Mouse (Mus musculus): ENCODE data around the gene Serinc5. TPM values are rescaled to one million over a fixed set of nuclear protein-coding genes. Genes with fewer than 3 reads are reported as not detected.

Gene Serinc5
- 36.1 and 46.9 TPM in 2 replicates for polyA plus RNA-seq (2012; rRNA removed)

GRCm38 (mm10) chr13:92610311-92611221, at the start of gene Serinc5:
TSS of gene Serinc5 (plus strand) at chr13:92611091.

DNA sequence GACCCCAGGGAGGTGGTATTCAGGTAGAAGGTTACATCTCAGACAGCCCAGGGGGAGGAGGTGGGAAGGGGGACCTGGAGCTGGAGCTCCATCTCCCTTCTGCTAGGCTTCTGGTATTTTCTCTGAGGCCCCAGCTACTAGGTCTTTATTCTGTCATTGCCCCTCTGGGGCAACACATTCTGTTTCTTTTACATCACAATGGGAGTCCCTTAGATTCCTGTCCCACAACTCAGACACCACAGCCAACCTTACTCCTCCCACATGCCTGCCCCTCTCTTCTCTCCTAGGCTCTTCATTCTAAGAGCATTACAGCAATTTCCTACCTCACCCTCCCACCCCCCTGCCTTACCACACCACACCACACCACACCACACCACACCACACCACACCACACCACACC, 34.8 kb upstream of the Serinc5 start, which contains the start of gene Spz1:
Spz1 (minus strand) TSS at position 101 of the 400 bp plus-strand sequence.

Other genes with a start within 250 kb of the Serinc5 start
- 0.05 TPM in 1 of 2 replicates, not detected in the other for gene Ankrd34b, start 185.2 kb upstream of the Serinc5 start, polyA plus RNA-seq (2012; rRNA removed)
- gene Fam151b, start 127.1 kb upstream of the Serinc5 start, polyA plus RNA-seq (2012; rRNA removed), result 1.7 and 1.8 TPM in 2 replicates
- 1.5 and 1.9 TPM in 2 replicates for gene Zfyve16, start 80.2 kb upstream of the Serinc5 start, polyA plus RNA-seq (2012; rRNA removed)
- not detected in 2 replicates for gene Spz1, start 34.9 kb upstream of the Serinc5 start, polyA plus RNA-seq (2012; rRNA removed)
- gene Thbs4, start 183.7 kb downstream of the Serinc5 start, polyA plus RNA-seq (2012; rRNA removed), result 161 and 196 TPM in 2 replicates
- gene Mtx3, start 233.7 kb downstream of the Serinc5 start, polyA plus RNA-seq (2012; rRNA removed), result 4.7 and 5.2 TPM in 2 replicates

All from colon, adult 2 months (tissue).